Mouse (Mus musculus) liver, embryonic 14.5 days (tissue): ENCODE results near the gene Tor1b.

ENCODE experiments used
- CTCF ChIP-seq: IDR thresholded peaks from 2 replicates; pipeline ENCODE4 v1.5.1; 2016; ENCODE audit warnings: antibody characterized with exemption, low read depth, control low read depth
- EP300 ChIP-seq: IDR thresholded peaks from 2 replicates; pipeline ENCODE4 v1.6.1; 2016; ENCODE audit warnings: antibody characterized with exemption, low read depth

- TF ChIP-seq EP300 (no peak), CTCF (no peak)
Observed at GRCm38 (mm10) chr2:30959856-30960255, 7.1 kb downstream of the Tor1b start.
